27 mouse cellular contexts compared by ENCODE assay signal in the genomic region with DNA sequence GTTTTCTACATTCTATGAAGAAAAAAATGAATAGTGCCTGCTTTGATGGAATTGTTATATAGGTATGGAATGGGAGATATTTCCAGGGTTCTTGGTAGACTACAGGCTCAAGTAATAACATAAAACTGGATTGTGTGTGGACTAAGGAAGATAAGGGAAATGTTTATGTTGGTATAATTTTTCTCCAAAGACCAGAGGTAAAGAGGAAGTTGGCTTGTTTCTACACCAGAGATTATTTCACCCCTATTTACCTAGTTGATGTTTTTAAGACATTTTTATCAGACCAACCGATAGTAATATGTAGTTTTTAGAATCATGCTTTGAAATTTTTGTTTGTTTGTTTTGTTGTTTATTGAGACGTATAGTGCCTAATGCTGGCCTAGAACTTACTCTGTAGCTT. TPM values are rescaled to one million over a fixed set of nuclear protein-coding genes. Genes with fewer than 3 reads are reported as not detected.
A peak's percentile ranks its signal among the peaks of the same experiment; 100 is the strongest.
DNase-seq lines count a peak whose midpoint lies in the region; ATAC-seq and TF ChIP-seq lines count a peak whose summit lies in the region.
"Had no signal": no experiment of that assay in that cellular context is flagged by ENCODE, and none has a peak within 500 bp of the region (broad histone marks: within the 10 kb centered on the region; RNA-seq: fewer than 3 reads in every experiment).

No protein-coding gene starts in this region.

- no peak for ATAC-seq in midbrain, embryonic 16.5 days
- ATAC-seq: activated CD4-positive, CD25-positive, alpha-beta regulatory T cell, adult 4 months; CD4-positive, CD25-positive, alpha-beta regulatory T cell, adult 4 months; Patski had no signal

- TF ChIP-seq EP300 in MEL (IDR thresholded peaks at IDR 0.05; ENCODE audit: low read depth in 1 of 2, low read length in 2 of 2): peak; percentile 44 to 83; a peak in 3 of 4 replicates

- peak overlapping the region; percentile 40; the same call in 1 of the 2 replicates for H3K27ac ChIP-seq in layer of hippocampus, adult 2 months
- H3K27ac ChIP-seq in MEL (ENCODE audit: control insufficient read depth, low read depth, low read length): no peak overlapping the region
- no peak overlapping the region for H3K27ac ChIP-seq in cerebellum, adult 2 months (ENCODE audit: insufficient read depth, low read length)
- no peak overlapping the region for H3K27ac ChIP-seq in midbrain, embryonic 16.5 days (ENCODE audit: low read length)

- no peak overlapping the region for H3K4me2 ChIP-seq in midbrain, embryonic 16.5 days (ENCODE audit: low read length)

- WGBS in cerebellum, adult 2 months: 98% methylated on average over 2 of the region's 2 CpGs
- WGBS in midbrain, embryonic 16.5 days: 93% methylated on average over 2 of the region's 2 CpGs

- no peak overlapping the region for H3K9ac ChIP-seq in MEL (ENCODE audit: control insufficient read depth, low read depth, low read length, poor library complexity, severe bottlenecking)
- no peak overlapping the region for H3K9ac ChIP-seq in midbrain, embryonic 16.5 days (ENCODE audit: low read depth, low read length)

- peaks cover 2 to 18% of the 10 kb centered on the region in 2 experiments; a peak in 3 of 4 replicates for H3K36me3 ChIP-seq in MEL (ENCODE audit: control insufficient read depth in 1 of 2, insufficient read depth in 2 of 2, low read length in 2 of 2)
- no peaks in the 10 kb centered on the region for H3K36me3 ChIP-seq in midbrain, embryonic 16.5 days (ENCODE audit: control insufficient read depth, insufficient read depth, low read length)

- no peak for DNase-seq in layer of hippocampus, adult 2 months (ENCODE audit: low spot score in 2 of 2)
- no peak for DNase-seq in layer of hippocampus, postnatal 10 days (ENCODE audit: low spot score in 2 of 2)
- DNase-seq in A20 (ENCODE audit: low read depth, low spot score): peak; percentile 10
- DNase-seq in MEL (ENCODE audit: low read depth, low spot score): peak; percentile 64
- peak; percentile 33 for DNase-seq in MEL-GATA-1-ER (ENCODE audit: extremely low read depth, low read depth)
- DNase-seq in cerebellum, adult 2 months: no peak
- DNase-seq in ovary, postnatal 14 days (ENCODE audit: low spot score): no peak
- DNase-seq: adrenal gland, adult 2 months; adrenal gland, adult 8-10 months; adrenal gland, postnatal 10 days; adrenal gland, postnatal 14 days; adrenal gland, postnatal 25 days; adrenal gland, postnatal 36 days; B cell, adult 2 months; cerebellum, adult 11 months; cerebellum, adult 11-12 months; cerebellum, adult 18-20 months; cerebellum, adult 8-10 months; cerebellum, adult 9-10 months had no signal

- no peak overlapping the region for H3K4me3 ChIP-seq in layer of hippocampus, adult 2 months
- no peak overlapping the region for H3K4me3 ChIP-seq in MEL (ENCODE audit: control insufficient read depth in 1 of 2, insufficient read depth in 1 of 2, low read depth in 2 of 2, low read length in 2 of 2)
- no peak overlapping the region for H3K4me3 ChIP-seq in cerebellum, adult 2 months (replicated peaks; ENCODE audit: insufficient read depth, low read depth, low read length)
- no peak overlapping the region for H3K4me3 ChIP-seq in midbrain, embryonic 16.5 days (ENCODE audit: low read depth, low read length)

- 0 out of 2 replicates have a peak, but pooled peaks cover 2% of the 10 kb centered on the region for H3K79me2 ChIP-seq in MEL (ENCODE audit: control insufficient read depth, insufficient read depth, low read length, poor library complexity)

- TF ChIP-seq RAD21 in MEL (IDR thresholded peaks at IDR 0.05; ENCODE audit: low read depth, low read length): no peak

- no peaks in the 10 kb centered on the region for H3K27me3 ChIP-seq in MEL (ENCODE audit: control insufficient read depth in 1 of 2, insufficient read depth in 2 of 2, low read length in 2 of 2)
- H3K27me3 ChIP-seq in cerebellum, adult 2 months (ENCODE audit: control insufficient read depth, insufficient read depth, low read length): no peaks in the 10 kb centered on the region
- no peaks in the 10 kb centered on the region for H3K27me3 ChIP-seq in midbrain, embryonic 16.5 days (ENCODE audit: control insufficient read depth, insufficient read depth, low read depth, low read length)
- H3K27me3 ChIP-seq: CH12.LX, Patski had no signal

- TF ChIP-seq CTCF in layer of hippocampus, adult 2 months (conservative IDR thresholded peaks at IDR 0.05): no peak
- no peak for TF ChIP-seq CTCF in MEL (IDR thresholded peaks at IDR 0.05 in 2 of 3, conservative IDR thresholded peaks at IDR 0.05 in 1 of 3; ENCODE audit: control insufficient read depth in 1 of 3, insufficient read depth in 1 of 3, low read depth in 2 of 3, low read length in 3 of 3, poor library complexity in 1 of 3, severe bottlenecking in 1 of 3)
- no peak for TF ChIP-seq CTCF in cerebellum, adult 2 months (IDR thresholded peaks at IDR 0.05; ENCODE audit: borderline replicate concordance, insufficient read depth, low read depth, low read length)

- no peaks in the 10 kb centered on the region for H3K9me3 ChIP-seq in MEL (replicated peaks; ENCODE audit: insufficient read depth, low read length)
- no peaks in the 10 kb centered on the region for H3K9me3 ChIP-seq in midbrain, embryonic 16.5 days (replicated peaks; ENCODE audit: control insufficient read depth, low read length, poor library complexity, severe bottlenecking)
- H3K9me3 ChIP-seq: G1E had no signal

- peaks cover 7 to 12% of the 10 kb centered on the region in 2 experiments for H3K4me1 ChIP-seq in MEL (ENCODE audit: control insufficient read depth in 1 of 2, insufficient read depth in 2 of 2, low read length in 2 of 2)
- no peaks in the 10 kb centered on the region for H3K4me1 ChIP-seq in cerebellum, adult 2 months (ENCODE audit: control insufficient read depth, insufficient read depth, low read length)
- 0 out of 2 replicates have a peak, but pooled peaks cover 2% of the 10 kb centered on the region for H3K4me1 ChIP-seq in midbrain, embryonic 16.5 days (ENCODE audit: control insufficient read depth, insufficient read depth, low read length)

- no peak for TF ChIP-seq POLR2A in MEL (IDR thresholded peaks at IDR 0.05; ENCODE audit: control insufficient read depth in 1 of 2, insufficient read depth in 1 of 2, low read depth in 1 of 2, low read length in 2 of 2, poor library complexity in 1 of 2)
- no peak for TF ChIP-seq POLR2A in cerebellum, adult 2 months (IDR thresholded peaks at IDR 0.05; ENCODE audit: borderline replicate concordance, insufficient read depth, low read length)

TF ChIP-seq in MEL, 35 proteins besides CTCF, POLR2A, EP300 and RAD21:
- TF ChIP-seq ZC3H11A (IDR thresholded peaks at IDR 0.05; ENCODE audit: low read depth, low read length): no peak
- TF ChIP-seq SMC3 (IDR thresholded peaks at IDR 0.05; ENCODE audit: low read depth, low read length): no peak
- TF ChIP-seq GATA1 (IDR thresholded peaks at IDR 0.05; ENCODE audit: low read depth, low read length): peak; percentile 73; the same call in 1 of the 2 replicates
- TF ChIP-seq SIN3A (IDR thresholded peaks at IDR 0.05; ENCODE audit: low read length): peak; percentile 63
- TF ChIP-seq MYB (IDR thresholded peaks at IDR 0.05; ENCODE audit: low read depth, low read length): no peak

RNA-seq across cellular contexts. Expression of a gene that starts 28.0 kb away (rescaled TPM):
- total RNA-seq in layer of hippocampus, adult 2 months (2021): 10 to 100 TPM; 83.2 to 94.5 TPM
- total RNA-seq in layer of hippocampus, postnatal 10 days (2021): 10 to 100 TPM; 81.1 to 98.1 TPM
- total RNA-seq in MEL (2012; rRNA removed): 20.1 and 23.7 TPM in 2 replicates
- polyA plus RNA-seq in MEL (2012; ENCODE audit: insufficient read depth in 1 of 2, insufficient read length in 2 of 2, low read depth in 1 of 2, low replicate concordance in 2 of 2, missing spikeins in 1 of 2): 100 to 1,000 TPM in 1 of 2 experiments, 10 to 100 TPM in 1; 54.1 to 400 TPM
- polyA plus RNA-seq in cerebellum, adult 2 months (2012; rRNA removed): 85.3 and 91.0 TPM in 2 replicates
- polyA plus RNA-seq in midbrain, embryonic 16.5 days (2015; fragmentation: Nextera tagmentation; extraction: Ambion mirVana): 62.8 and 66.9 TPM in 2 replicates

RNA-seq across cellular contexts. Expression of a gene that starts 32.1 kb away (rescaled TPM):
- total RNA-seq in layer of hippocampus, adult 2 months (2021): not detected
- total RNA-seq in layer of hippocampus, postnatal 10 days (2021): not detected
- 0.08 and 0.10 TPM in 2 replicates for total RNA-seq in MEL (2012; rRNA removed)
- polyA plus RNA-seq in MEL (2012; ENCODE audit: insufficient read depth in 1 of 2, insufficient read length in 2 of 2, low read depth in 1 of 2, low replicate concordance in 2 of 2, missing spikeins in 1 of 2): under 1 TPM in 1 of 2 experiments, not detected in 1; 0.28 TPM
- 0.14 and 0.31 TPM in 2 replicates for polyA plus RNA-seq in cerebellum, adult 2 months (2012; rRNA removed)
- 1.6 and 2.0 TPM in 2 replicates for polyA plus RNA-seq in midbrain, embryonic 16.5 days (2015; fragmentation: Nextera tagmentation; extraction: Ambion mirVana)
- total RNA-seq: adrenal gland, adult 18-20 months; adrenal gland, adult 2 months; adrenal gland, postnatal 14 days; adrenal gland, postnatal 25 days; CH12.LX; G1E had no signal
- polyA plus RNA-seq: activated CD4-positive, CD25-positive, alpha-beta regulatory T cell, adult 4 months; adrenal gland, adult 2 months; CD4-positive, CD25-positive, alpha-beta regulatory T cell, adult 4 months; G1E; Patski had no signal

RNA-seq across cellular contexts. Expression of a gene that starts 48.6 kb away (rescaled TPM):
- total RNA-seq in layer of hippocampus, adult 2 months (2021): not detected
- total RNA-seq in layer of hippocampus, postnatal 10 days (2021): not detected
- total RNA-seq in MEL (2012; rRNA removed): 1.2 and 1.4 TPM in 2 replicates
- polyA plus RNA-seq in MEL (2012; ENCODE audit: insufficient read depth in 1 of 2, insufficient read length in 2 of 2, low read depth in 1 of 2, low replicate concordance in 2 of 2, missing spikeins in 1 of 2): 1 to 10 TPM in 1 of 2 experiments, not detected in 1; 2.3 TPM
- not detected in 2 replicates for polyA plus RNA-seq in cerebellum, adult 2 months (2012; rRNA removed)
- 0.15 and 0.17 TPM in 2 replicates for polyA plus RNA-seq in midbrain, embryonic 16.5 days (2015; fragmentation: Nextera tagmentation; extraction: Ambion mirVana)
- total RNA-seq: CH12.LX, G1E had no signal
- polyA plus RNA-seq: activated CD4-positive, CD25-positive, alpha-beta regulatory T cell, adult 4 months; brain, embryonic 14.5 days; CD4-positive, CD25-positive, alpha-beta regulatory T cell, adult 4 months; G1E; Patski had no signal

Comparison
In these comparisons a context has a peak if more than half of its experiments do, and no peak if none do; other contexts are left out.
1. DNase-seq: peak in A20 (single experiment), MEL (single experiment) and MEL-GATA-1-ER (single experiment); none in layer of hippocampus, adult 2 months (0 of 2), layer of hippocampus, postnatal 10 days (0 of 2), cerebellum, adult 2 months (0 of 2) and ovary, postnatal 14 days (single experiment).